Mouse (Mus musculus) layer of hippocampus, postnatal 14 days (tissue): Measurements from ENCODE around the gene Il9r. TPM values are rescaled to one million over a fixed set of nuclear protein-coding genes. Genes with fewer than 3 reads are reported as not detected.

Source experiments
- DNase-seq, 2 experiments: peaks; one replicate each; pipeline ENCODE4 v3.0.0; 2021 to 2022; ENCODE audit warnings: low spot score in 2 of 2, mixed read lengths in 1 of 2
- long read RNA-seq, 2 experiments: library from polyadenylated mRNA; stranded (forward); transcript quantifications; one replicate each; pipeline ENCODE4 v2.0.0; 2021
- total RNA-seq, 2 experiments: library from RNA; stranded (reverse); gene quantifications; 2 replicates each; pipeline ENCODE4 v1.2.3; 2021

Gene Il9r
- total RNA-seq = not detected
- long read RNA-seq, experiment 1 = 0 reads
- long read RNA-seq, experiment 2 = 0 reads

GRCm38 (mm10) chr11:32200075-32200601 is at the start of gene Il9r:
Il9r (minus strand) TSS chr11:32200279.
- DNase-seq = no peak

GRCm38 (mm10) chr11:32248350-32248749 is 48.3 kb upstream of the Il9r start:
- peak in 1 of 2 experiments; percentile 66 for DNase-seq

- no peak for DNase-seq
Observed at GRCm38 (mm10) chr11:32247068-32247467, 47.0 kb upstream of the Il9r start.

GRCm38 (mm10) chr11:32245614-32246013 is 45.5 kb upstream of the Il9r start:
- no peak for DNase-seq

DNA sequence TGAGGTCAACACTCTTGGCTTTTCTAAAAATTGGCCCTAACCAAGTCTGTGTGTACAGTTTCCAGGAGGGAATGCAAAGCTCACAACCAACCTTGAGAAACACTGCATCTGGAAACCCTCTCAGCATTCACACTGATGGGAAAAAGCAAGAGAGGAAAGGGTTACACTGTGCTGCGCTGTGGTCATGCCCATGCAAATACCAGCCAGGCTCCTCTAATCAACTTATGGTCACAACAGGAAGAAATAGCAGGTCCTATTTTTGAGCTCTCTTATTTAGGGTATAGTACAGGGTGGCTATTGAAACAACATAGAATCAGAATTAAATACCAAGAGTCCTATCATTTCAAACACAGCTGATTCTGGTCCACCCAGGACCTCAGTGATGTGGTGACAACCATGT is 44.5 kb upstream of the Il9r start:
- no peak for DNase-seq

DNA sequence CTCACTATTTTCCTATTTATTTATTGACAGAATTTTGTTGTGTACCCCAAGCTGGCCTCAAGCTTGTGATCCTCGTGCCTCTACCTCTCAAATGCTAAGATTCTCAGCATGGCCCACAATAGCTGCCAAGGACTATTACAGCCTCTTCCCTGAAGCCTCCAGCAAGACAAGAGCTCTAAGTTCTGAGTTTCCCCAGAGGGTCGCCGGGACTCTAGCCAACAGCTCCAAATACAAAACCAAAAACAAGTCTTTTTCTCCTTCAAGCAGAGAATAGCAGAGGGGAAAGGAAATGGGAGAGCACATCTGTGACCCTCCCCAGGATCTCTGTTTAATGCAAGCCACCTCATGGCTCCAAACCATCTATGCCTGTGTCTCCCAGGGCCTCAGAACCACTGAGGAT is 44.0 kb upstream of the Il9r start:
- no peak for DNase-seq

GRCm38 (mm10) chr11:32243205-32243955 is 43.3 kb upstream of the Il9r start:
- DNase-seq = no peak

DNA sequence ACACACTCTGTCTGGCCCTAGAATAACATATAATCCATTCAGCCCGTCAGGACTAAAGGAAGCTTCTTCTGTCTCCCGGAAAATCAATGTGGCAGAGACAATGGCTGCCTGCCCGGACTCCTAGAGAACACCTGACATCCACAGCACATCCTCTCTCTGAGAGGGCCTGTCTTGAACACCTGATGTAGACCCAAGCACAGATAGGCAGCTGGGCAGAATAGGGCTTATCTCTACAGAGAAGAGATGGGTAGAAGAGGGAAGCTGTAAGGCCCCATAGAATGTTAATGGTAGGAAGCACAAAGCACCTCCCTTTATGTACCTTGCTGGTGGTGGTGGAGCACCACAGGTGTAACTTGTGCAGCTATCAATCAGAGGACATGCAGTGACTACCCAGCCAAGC is 42.1 kb upstream of the Il9r start:
- no peak for DNase-seq

GRCm38 (mm10) chr11:32241391-32241790 is 41.3 kb upstream of the Il9r start:
- no peak for DNase-seq

DNA sequence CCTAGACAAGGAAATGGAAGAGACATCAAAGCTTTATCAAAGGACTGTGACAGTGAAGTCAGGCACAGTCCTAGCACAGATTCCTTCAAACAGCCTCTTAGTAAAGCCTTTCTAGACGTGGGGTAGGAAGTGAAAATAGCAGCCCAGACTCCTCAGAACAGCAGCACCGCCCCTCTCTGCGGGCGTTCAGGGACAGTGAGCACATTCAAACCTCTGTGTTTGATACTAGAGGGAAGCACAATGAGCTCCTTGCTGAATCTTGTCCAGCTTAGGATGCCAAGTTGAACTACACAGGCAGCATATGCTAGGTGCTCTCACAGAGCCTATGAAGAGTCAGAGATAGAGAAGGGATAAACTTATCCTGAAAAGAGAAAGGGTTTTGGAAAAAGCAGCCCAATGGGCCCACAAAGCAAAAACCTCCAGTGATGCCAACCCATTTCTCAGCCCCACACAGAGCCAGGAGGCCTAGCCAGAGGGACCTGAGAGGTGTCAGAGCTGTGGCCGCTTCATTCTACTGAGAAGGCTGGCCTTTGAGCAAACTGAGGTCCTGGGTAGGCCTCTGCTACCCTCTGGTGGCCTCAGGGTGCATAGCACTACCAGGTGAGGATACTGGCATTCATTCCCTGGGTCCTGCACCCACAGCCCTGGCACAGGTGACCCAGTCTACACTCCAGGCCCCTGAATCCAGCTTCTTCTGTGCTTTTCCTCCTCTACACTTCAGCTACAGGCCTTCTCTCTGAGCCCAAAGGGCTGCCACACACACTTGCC is 38.2 kb upstream of the Il9r start:
- peak in 1 of 2 experiments; percentile 74 for DNase-seq

- DNase-seq = no peak
Observed at GRCm38 (mm10) chr11:32237411-32237795, 37.3 kb upstream of the Il9r start.

GRCm38 (mm10) chr11:32236712-32237410 is 36.8 kb upstream of the Il9r start:
- peak in 1 of 2 experiments; percentile 67 for DNase-seq

GRCm38 (mm10) chr11:32236132-32236531 is 36.1 kb upstream of the Il9r start:
- DNase-seq = no peak

GRCm38 (mm10) chr11:32235646-32236045 is 35.6 kb upstream of the Il9r start:
- peak; percentile 74 to 84 for DNase-seq

- DNase-seq = no peak
Observed at GRCm38 (mm10) chr11:32234816-32235485, 34.9 kb upstream of the Il9r start.

DNA sequence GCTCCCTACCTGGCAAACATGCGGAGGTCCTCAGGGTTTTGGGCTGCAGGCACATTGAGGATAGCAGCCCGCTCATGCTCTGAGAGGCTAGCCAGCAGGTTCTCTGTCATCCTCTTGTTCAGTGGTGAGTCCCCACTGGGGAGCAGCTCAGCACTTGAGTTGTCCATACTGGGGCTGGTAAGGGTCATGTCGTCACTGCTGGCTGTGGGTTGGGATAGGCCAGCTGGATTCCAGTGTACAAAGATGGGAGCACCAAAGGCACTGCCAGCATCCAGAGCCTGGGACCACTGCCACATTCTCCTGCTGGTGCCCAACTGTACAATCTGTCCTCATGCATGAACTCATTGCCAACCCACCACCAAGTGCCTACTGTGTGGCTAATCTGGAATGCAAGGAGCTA is 33.8 kb upstream of the Il9r start:
- peak; percentile 58 to 68 for DNase-seq

DNA sequence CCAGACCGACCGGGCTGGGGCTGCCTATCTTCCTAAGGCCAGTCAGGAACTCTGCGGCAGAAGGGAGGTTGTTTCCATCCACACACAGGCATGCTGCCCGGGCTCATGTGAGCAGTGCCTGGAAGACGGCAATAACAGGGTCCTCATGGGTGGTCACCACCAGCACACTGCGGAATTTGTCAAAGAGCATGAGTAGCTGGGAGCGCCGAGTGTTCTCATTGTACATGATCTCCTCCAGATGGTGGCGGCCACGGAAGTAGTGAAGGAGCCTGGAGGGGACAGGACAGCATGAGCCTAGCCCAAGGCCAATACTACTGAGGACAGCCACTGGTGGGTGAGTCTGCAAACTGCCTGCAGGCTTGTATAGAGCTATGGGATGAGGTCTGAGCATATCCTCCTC is 32.8 kb upstream of the Il9r start:
- DNase-seq = no peak

- no peak for DNase-seq
Observed at GRCm38 (mm10) chr11:32231125-32231524, 31.0 kb upstream of the Il9r start.

GRCm38 (mm10) chr11:32230220-32230619 is 30.1 kb upstream of the Il9r start:
- DNase-seq = no peak

DNA sequence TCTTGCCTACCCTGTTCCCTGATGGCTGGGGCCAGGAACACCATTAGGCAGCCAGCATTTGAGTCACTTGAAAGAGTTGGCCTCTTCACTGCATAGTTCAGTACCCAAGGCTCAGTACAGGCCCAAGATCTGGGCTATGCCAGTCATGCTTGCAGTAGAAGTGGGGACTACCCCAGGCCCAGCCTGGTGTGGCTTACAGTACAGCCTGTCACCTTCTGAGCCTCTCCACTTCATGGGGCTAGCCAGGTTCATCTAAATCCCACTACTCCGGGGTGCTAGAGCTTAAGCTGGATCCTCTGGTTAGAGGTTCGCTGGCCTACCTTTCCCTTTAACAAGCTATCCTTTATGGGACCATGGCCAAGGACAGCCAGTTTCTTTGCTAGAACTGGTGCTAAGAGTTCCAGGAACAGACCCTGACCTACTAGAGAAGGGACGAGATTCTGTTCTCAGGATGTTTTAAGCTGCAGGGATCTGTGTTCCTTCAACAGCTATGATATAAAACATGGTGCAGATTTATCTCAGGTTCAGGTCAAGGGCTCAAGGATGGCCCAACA is 28.3 kb upstream of the Il9r start:
- no peak for DNase-seq

DNA sequence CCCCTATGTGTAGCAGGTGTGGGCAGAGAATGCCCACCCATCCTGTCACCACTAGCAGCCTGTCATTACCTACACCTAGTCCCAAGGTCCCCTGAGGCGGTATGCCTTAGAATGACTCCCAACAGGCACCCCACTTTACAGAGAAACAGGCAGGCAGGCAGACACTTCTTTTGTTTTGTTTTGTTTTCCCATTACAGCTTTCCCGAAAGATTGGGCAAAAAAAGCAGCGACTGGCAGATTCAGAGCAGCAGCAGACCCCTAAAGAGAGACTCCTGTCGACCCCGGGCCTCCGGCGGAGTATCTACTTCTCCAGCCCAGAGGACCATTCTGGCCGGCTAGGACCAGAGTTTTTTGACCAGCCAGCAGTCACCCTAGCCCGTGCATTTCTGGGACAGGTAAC is 27.5 kb upstream of the Il9r start:
- no peak for DNase-seq
